In the genomic region with DNA sequence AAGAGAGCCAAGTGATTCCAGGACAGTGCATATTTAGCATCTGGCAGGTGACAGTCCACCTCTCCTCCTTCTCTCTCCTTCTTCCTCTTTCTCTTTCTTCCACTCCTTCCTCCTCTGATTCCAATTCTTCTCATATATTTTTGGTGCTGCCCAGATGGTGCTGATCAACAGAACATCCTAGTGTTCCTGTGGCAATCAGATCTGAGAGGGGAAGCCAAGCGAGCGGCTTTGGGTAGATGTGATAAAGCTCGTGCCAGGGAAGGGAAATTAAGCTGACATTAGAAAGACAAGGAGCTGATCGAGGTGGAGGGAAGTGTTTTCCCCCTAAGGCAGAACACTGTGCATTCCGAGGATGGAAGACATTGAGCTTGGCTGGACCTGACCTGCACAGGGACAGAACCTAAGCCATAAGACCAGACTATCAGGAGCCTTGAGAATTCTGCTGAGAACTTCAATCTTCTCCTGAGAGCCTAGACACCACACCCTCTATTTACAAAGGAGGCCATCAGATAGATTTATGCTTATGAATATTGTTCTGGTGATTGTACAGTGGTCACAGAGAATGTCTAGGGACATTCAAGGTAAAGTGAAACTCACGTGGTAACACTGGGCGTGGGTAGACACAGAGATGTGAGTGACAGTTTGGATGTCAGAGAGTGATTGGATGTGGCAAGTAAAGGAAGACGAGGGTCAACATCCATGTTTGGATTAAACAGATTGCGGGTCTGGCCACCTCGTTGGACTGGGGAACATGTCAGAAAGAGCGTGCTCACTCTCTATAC, we compare ENCODE assay signal across 24 mouse cellular contexts. TPM values are rescaled to one million over a fixed set of nuclear protein-coding genes. Genes with fewer than 3 reads are reported as not detected.
DNase-seq lines count a peak whose midpoint lies in the region; ATAC-seq and TF ChIP-seq lines count a peak whose summit lies in the region.
"Had no signal": no experiment of that assay in that cellular context is flagged by ENCODE, and none has a peak within 500 bp of the region (broad histone marks: within the 10 kb centered on the region; RNA-seq: fewer than 3 reads in every experiment).

No protein-coding gene starts in this region.

- no peak overlapping the region for H3K27ac ChIP-seq in kidney, postnatal 0 days
- H3K27ac ChIP-seq in intestine, embryonic 15.5 days = peak overlapping the region; percentile 61
- no peak overlapping the region for H3K27ac ChIP-seq in liver, embryonic 13.5 days
- no peak overlapping the region for H3K27ac ChIP-seq in stomach, postnatal 0 days (replicated peaks)
- H3K27ac ChIP-seq: midbrain, embryonic 10.5 days; neural tube, embryonic 12.5 days had no signal

- H3K9me3 ChIP-seq in kidney, postnatal 0 days (replicated peaks; ENCODE audit: low read length) = no peaks in the 10 kb centered on the region
- H3K9me3 ChIP-seq in intestine, embryonic 15.5 days = no peaks in the 10 kb centered on the region
- H3K9me3 ChIP-seq in liver, embryonic 13.5 days (replicated peaks) = no peaks in the 10 kb centered on the region
- H3K9me3 ChIP-seq in stomach, postnatal 0 days (ENCODE audit: control insufficient read depth, low read length) = no peaks in the 10 kb centered on the region
- H3K9me3 ChIP-seq: midbrain, embryonic 10.5 days; neural tube, embryonic 12.5 days had no signal

- no peaks in the 10 kb centered on the region for H3K27me3 ChIP-seq in kidney, postnatal 0 days (ENCODE audit: insufficient read depth, low read length)
- H3K27me3 ChIP-seq in intestine, embryonic 15.5 days (replicated peaks) = no peaks in the 10 kb centered on the region
- no peaks in the 10 kb centered on the region for H3K27me3 ChIP-seq in liver, embryonic 13.5 days
- H3K27me3 ChIP-seq in stomach, postnatal 0 days (ENCODE audit: control insufficient read depth, insufficient read depth, low read length) = no peaks in the 10 kb centered on the region
- H3K27me3 ChIP-seq: neural tube, embryonic 12.5 days; Patski had no signal

- no peak overlapping the region for H3K9ac ChIP-seq in kidney, postnatal 0 days (ENCODE audit: low read depth, low read length)
- H3K9ac ChIP-seq in intestine, embryonic 15.5 days = peak overlapping the region; percentile 21; the same call in 1 of the 2 replicates
- peak overlapping the region; percentile 49 for H3K9ac ChIP-seq in liver, embryonic 13.5 days
- no peak overlapping the region for H3K9ac ChIP-seq in stomach, postnatal 0 days (ENCODE audit: low read length)
- H3K9ac ChIP-seq: lung, embryonic 14.5 days; neural tube, embryonic 12.5 days had no signal

- no peaks in the 10 kb centered on the region for H3K4me1 ChIP-seq in kidney, postnatal 0 days (replicated peaks; ENCODE audit: insufficient read depth, low read length)
- no peaks in the 10 kb centered on the region for H3K4me1 ChIP-seq in intestine, embryonic 15.5 days (replicated peaks)
- no peaks in the 10 kb centered on the region; the same call in 1 of the 2 replicates for H3K4me1 ChIP-seq in liver, embryonic 13.5 days (replicated peaks)
- H3K4me1 ChIP-seq in stomach, postnatal 0 days (replicated peaks; ENCODE audit: control insufficient read depth, insufficient read depth) = no peaks in the 10 kb centered on the region
- H3K4me1 ChIP-seq: midbrain, embryonic 10.5 days had no signal

- peak overlapping the region; percentile 30 for H3K4me2 ChIP-seq in kidney, postnatal 0 days (ENCODE audit: low read length)
- H3K4me2 ChIP-seq in intestine, embryonic 15.5 days (replicated peaks) = peak overlapping the region; percentile 46
- H3K4me2 ChIP-seq in liver, embryonic 13.5 days = peak overlapping the region; percentile 44
- peak overlapping the region; percentile 5 for H3K4me2 ChIP-seq in stomach, postnatal 0 days (replicated peaks; ENCODE audit: low read depth)
- H3K4me2 ChIP-seq: heart, embryonic 11.5 days; lung, embryonic 14.5 days; neural tube, embryonic 12.5 days had no signal

- TF ChIP-seq CTCF in kidney, postnatal 0 days (IDR thresholded peaks at IDR 0.05; ENCODE audit: low read depth) = no peak
- TF ChIP-seq CTCF in stomach, postnatal 0 days (IDR thresholded peaks at IDR 0.05; ENCODE audit: low read depth) = no peak

- no peak for DNase-seq in kidney, postnatal 0 days (ENCODE audit: low spot score)
- DNase-seq in kidney, adult 11 months = no peak
- no peak for DNase-seq in liver, embryonic 13.5 days
- DNase-seq in stomach, postnatal 0 days (ENCODE audit: low spot score) = no peak
- no peak for DNase-seq in urinary bladder, adult 2 months (ENCODE audit: low spot score)
- DNase-seq: adrenal gland, postnatal 25 days; cerebellum, adult 9-10 months; heart, postnatal 14 days; kidney, postnatal 25 days; left cerebral cortex, postnatal 4 days; lung, embryonic 14.5 days; lung, postnatal 4 days; right cerebral cortex, postnatal 14 days had no signal

- no peak for ATAC-seq in kidney, postnatal 0 days (replicated peaks; ENCODE audit: low FRiP score, low read depth)
- peak; percentile 67 for ATAC-seq in intestine, embryonic 15.5 days
- peak; percentile 36; the same call in 1 of the 2 replicates for ATAC-seq in liver, embryonic 13.5 days (ENCODE audit: low read depth)
- 0 out of 2 replicates have a peak, but pooled peaks have one; percentile 32 for ATAC-seq in stomach, postnatal 0 days (ENCODE audit: low FRiP score, low TSS enrichment)
- ATAC-seq in monocyte, adult 5-6 weeks (replicated peaks; ENCODE audit: insufficient number of reproducible peaks, low FRiP score, low TSS enrichment, poor library complexity, severe bottlenecking) = no peak
- ATAC-seq: activated CD4-positive, CD25-positive, alpha-beta regulatory T cell, adult 4 months; hindbrain, embryonic 16.5 days; Patski had no signal

- WGBS in kidney, postnatal 0 days = 74% methylated on average over 11 of the region's 11 CpGs
- 61% methylated on average over 11 of the region's 11 CpGs for WGBS in intestine, embryonic 15.5 days
- WGBS in liver, embryonic 13.5 days (ENCODE audit: insufficient replicate concordance) = 55% methylated on average over 11 of the region's 11 CpGs
- 69% methylated on average over 11 of the region's 11 CpGs for WGBS in stomach, postnatal 0 days

- peak overlapping the region; percentile 0 for H3K4me3 ChIP-seq in kidney, postnatal 0 days (replicated peaks; ENCODE audit: low read depth, low read length)
- H3K4me3 ChIP-seq in intestine, embryonic 15.5 days (replicated peaks) = peak overlapping the region; percentile 33
- H3K4me3 ChIP-seq in liver, embryonic 13.5 days (replicated peaks) = peak overlapping the region; percentile 45
- no peak overlapping the region for H3K4me3 ChIP-seq in stomach, postnatal 0 days (ENCODE audit: low read depth, low read length)
- H3K4me3 ChIP-seq: midbrain, embryonic 10.5 days; neural tube, embryonic 12.5 days had no signal

- H3K36me3 ChIP-seq in kidney, postnatal 0 days (ENCODE audit: insufficient read depth, low read length) = no peaks in the 10 kb centered on the region
- no peaks in the 10 kb centered on the region for H3K36me3 ChIP-seq in intestine, embryonic 15.5 days
- H3K36me3 ChIP-seq in liver, embryonic 13.5 days = no peaks in the 10 kb centered on the region
- no peaks in the 10 kb centered on the region for H3K36me3 ChIP-seq in stomach, postnatal 0 days (ENCODE audit: control insufficient read depth, insufficient read depth, low read length)
- H3K36me3 ChIP-seq: midbrain, embryonic 10.5 days; neural tube, embryonic 12.5 days had no signal

- no peak for TF ChIP-seq EP300 in stomach, postnatal 0 days (optimal IDR thresholded peaks at IDR 0.05)

RNA-seq across cellular contexts. Expression of a gene that starts 1.3 kb away (rescaled TPM):
- polyA plus RNA-seq in kidney, postnatal 0 days (2015; fragmentation: Nextera tagmentation; extraction: Ambion mirVana) = 2.5 and 2.9 TPM in 2 replicates
- 9.2 and 11.6 TPM in 2 replicates for polyA plus RNA-seq in intestine, embryonic 15.5 days (2015; fragmentation: Nextera tagmentation; extraction: Ambion mirVana)
- polyA plus RNA-seq in liver, embryonic 13.5 days (2015; fragmentation: Nextera tagmentation; extraction: Ambion mirVana) = 1.4 and 1.6 TPM in 2 replicates
- polyA plus RNA-seq in stomach, postnatal 0 days (2015; fragmentation: Nextera tagmentation; extraction: Ambion mirVana) = 1.1 and 1.2 TPM in 2 replicates
- not detected in 3 replicates for total RNA-seq in monocyte, adult 5-6 weeks (2017)
- polyA plus RNA-seq in urinary bladder, adult 2 months (2012; rRNA removed) = not detected in 2 replicates
- polyA plus RNA-seq: activated CD4-positive, CD25-positive, alpha-beta regulatory T cell, adult 4 months; embryonic facial prominence, embryonic 14.5 days; forebrain, embryonic 11.5 days; hindbrain, embryonic 16.5 days; lung, embryonic 14.5 days; midbrain, embryonic 10.5 days; Patski had no signal

RNA-seq across cellular contexts. Expression of a gene that starts 27.0 kb away (rescaled TPM):
- polyA plus RNA-seq in kidney, postnatal 0 days (2015; fragmentation: Nextera tagmentation; extraction: Ambion mirVana) = 41.6 and 43.3 TPM in 2 replicates
- polyA plus RNA-seq in intestine, embryonic 15.5 days (2015; fragmentation: Nextera tagmentation; extraction: Ambion mirVana) = 1.6 and 2.3 TPM in 2 replicates
- 0.25 and 0.44 TPM in 2 replicates for polyA plus RNA-seq in liver, embryonic 13.5 days (2015; fragmentation: Nextera tagmentation; extraction: Ambion mirVana)
- polyA plus RNA-seq in stomach, postnatal 0 days (2015; fragmentation: Nextera tagmentation; extraction: Ambion mirVana) = 4.6 and 5.0 TPM in 2 replicates
- not detected in 3 replicates for total RNA-seq in monocyte, adult 5-6 weeks (2017)
- 1.5 and 1.9 TPM in 2 replicates for polyA plus RNA-seq in urinary bladder, adult 2 months (2012; rRNA removed)
- polyA plus RNA-seq: activated CD4-positive, CD25-positive, alpha-beta regulatory T cell, adult 4 months; Patski had no signal

RNA-seq across cellular contexts. Expression of a gene that starts 28.8 kb away (rescaled TPM):
- 0.17 and 0.20 TPM in 2 replicates for polyA plus RNA-seq in kidney, postnatal 0 days (2015; fragmentation: Nextera tagmentation; extraction: Ambion mirVana)
- 0.13 TPM in 1 of 2 replicates, not detected in the other for polyA plus RNA-seq in intestine, embryonic 15.5 days (2015; fragmentation: Nextera tagmentation; extraction: Ambion mirVana)
- polyA plus RNA-seq in liver, embryonic 13.5 days (2015; fragmentation: Nextera tagmentation; extraction: Ambion mirVana) = 0.17 TPM in 1 of 2 replicates, not detected in the other
- 0.07 TPM in 1 of 2 replicates, not detected in the other for polyA plus RNA-seq in stomach, postnatal 0 days (2015; fragmentation: Nextera tagmentation; extraction: Ambion mirVana)
- total RNA-seq in monocyte, adult 5-6 weeks (2017) = 1.4 TPM in 1 of 3 replicates, not detected in the others
- 0.08 TPM in 1 of 2 replicates, not detected in the other for polyA plus RNA-seq in urinary bladder, adult 2 months (2012; rRNA removed)
- total RNA-seq: adrenal gland, postnatal 25 days; gastrocnemius, postnatal 4 days; heart, postnatal 14 days; left cerebral cortex, postnatal 4 days had no signal
- polyA plus RNA-seq: activated CD4-positive, CD25-positive, alpha-beta regulatory T cell, adult 4 months; embryonic facial prominence, embryonic 14.5 days; forebrain, embryonic 11.5 days; heart, embryonic 11.5 days; hindbrain, embryonic 16.5 days; midbrain, embryonic 10.5 days; neural tube, embryonic 12.5 days; Patski had no signal

RNA-seq across cellular contexts. Expression of a gene that starts 29.8 kb away (rescaled TPM):
- polyA plus RNA-seq in kidney, postnatal 0 days (2015; fragmentation: Nextera tagmentation; extraction: Ambion mirVana) = 0.06 TPM in 1 of 2 replicates, not detected in the other
- 0.11 TPM in 1 of 2 replicates, not detected in the other for polyA plus RNA-seq in intestine, embryonic 15.5 days (2015; fragmentation: Nextera tagmentation; extraction: Ambion mirVana)
- not detected in 2 replicates for polyA plus RNA-seq in liver, embryonic 13.5 days (2015; fragmentation: Nextera tagmentation; extraction: Ambion mirVana)
- polyA plus RNA-seq in stomach, postnatal 0 days (2015; fragmentation: Nextera tagmentation; extraction: Ambion mirVana) = not detected in 2 replicates
- not detected in 3 replicates for total RNA-seq in monocyte, adult 5-6 weeks (2017)
- not detected in 2 replicates for polyA plus RNA-seq in urinary bladder, adult 2 months (2012; rRNA removed)
- polyA plus RNA-seq: activated CD4-positive, CD25-positive, alpha-beta regulatory T cell, adult 4 months; forebrain, embryonic 11.5 days; hindbrain, embryonic 16.5 days; lung, embryonic 14.5 days; midbrain, embryonic 10.5 days; neural tube, embryonic 12.5 days; Patski had no signal

Comparison
In these comparisons a context has a peak if more than half of its experiments do, and no peak if none do; other contexts are left out.
1. ATAC-seq: peak in intestine, embryonic 15.5 days (single experiment), liver, embryonic 13.5 days (single experiment) and stomach, postnatal 0 days (single experiment); none in kidney, postnatal 0 days (single experiment) and monocyte, adult 5-6 weeks (single experiment).
2. H3K9ac ChIP-seq: peak in intestine, embryonic 15.5 days (single experiment) and liver, embryonic 13.5 days (single experiment); none in kidney, postnatal 0 days (single experiment) and stomach, postnatal 0 days (single experiment).
3. Peak in every context shown above with its lines, with median percentiles within 50 percentile points of each other: H3K4me2 ChIP-seq.